Mouse (Mus musculus) C2C12 (cell line): ENCODE measurements around the gene Raet1e. TPM values are rescaled to one million over a fixed set of nuclear protein-coding genes. Genes with fewer than 3 reads are reported as not detected.
A peak's percentile ranks its signal among the peaks of the same experiment; 100 is the strongest.
"Not testable (repeated sequence)": the region's sequence is repeated elsewhere in the genome, so short reads cannot be mapped to it uniquely, and the experiment has no call there.

Experiments used
- H3K27me3 ChIP-seq: one replicate; pipeline ENCODE4 v1.6.1; 2011; ENCODE audit not compliant: control insufficient read depth, insufficient read depth, insufficient read length
- H3K36me3 ChIP-seq: one replicate; pipeline ENCODE4 v1.6.1; 2011; ENCODE audit not compliant: control insufficient read depth, insufficient read depth
- H3K4me3 ChIP-seq: one replicate; pipeline ENCODE4 v1.5.1; 2011; ENCODE audit warnings: mild to moderate bottlenecking, control low read depth; ENCODE audit not compliant: poor library complexity, insufficient read depth, severe bottlenecking
- H3K79me2 ChIP-seq: one replicate; pipeline ENCODE4 v1.6.1; 2011; ENCODE audit not compliant: control insufficient read depth, insufficient read depth
- H3K79me3 ChIP-seq: one replicate; pipeline ENCODE4 v1.6.1; 2011; ENCODE audit warnings: low read depth, control low read depth
- H3ac ChIP-seq: one replicate; pipeline ENCODE3; 2011; ENCODE audit warnings: low read depth; ENCODE audit not compliant: control insufficient read depth, insufficient read length
- CTCF ChIP-seq: IDR thresholded peaks from one replicate; pipeline ENCODE4 v1.5.1; 2011; ENCODE audit not compliant: control insufficient read depth, insufficient read depth, insufficient read length
- polyA plus RNA-seq: library from polyadenylated mRNA; unstranded; fragments of >200 nt; fragmentation: generic; extraction: Trizol; gene quantifications from one replicate; pipeline ENCODE4 v1.2.1, GENCODE M21; 2012; ENCODE audit warnings: missing spikeins

The Raet1e gene
- polyA plus RNA-seq, 1 experiment, result 15.0 TPM

- not testable (repeated sequence) for H3K79me3 ChIP-seq, H3K4me3 ChIP-seq, H3K79me2 ChIP-seq, H3ac ChIP-seq, H3K36me3 ChIP-seq, H3K27me3 ChIP-seq
Observed at GRCm38 (mm10) chr10:22364915-22365314, 206.5 kb downstream of the Raet1e start.

DNA sequence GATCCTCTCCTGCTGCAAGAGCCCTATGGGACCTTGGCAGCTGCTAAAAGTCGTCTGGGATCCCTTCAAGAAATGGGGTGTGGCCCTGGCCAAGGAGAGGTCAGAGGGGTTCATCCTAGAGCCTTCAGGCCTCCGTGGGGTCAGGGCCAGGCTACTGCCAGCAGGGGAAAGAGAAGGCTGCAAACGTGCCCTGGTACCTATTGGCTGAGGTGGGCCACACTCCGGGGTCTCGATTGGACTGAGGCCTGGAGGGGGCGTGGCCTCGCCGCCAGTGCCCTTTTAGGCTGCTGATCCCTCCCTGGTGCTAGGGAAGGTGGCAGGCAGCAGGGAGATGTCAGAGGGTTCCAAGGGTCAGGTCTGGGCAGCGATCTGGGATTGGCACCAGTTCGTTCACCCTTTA lies 222.9 kb downstream of the Raet1e start:
- not testable (repeated sequence) for H3K27me3 ChIP-seq, H3K79me2 ChIP-seq, H3K4me3 ChIP-seq, H3K79me3 ChIP-seq, H3K36me3 ChIP-seq, H3ac ChIP-seq

GRCm38 (mm10) chr10:22390146-22390545 lies 231.8 kb downstream of the Raet1e start:
- H3K4me3 ChIP-seq, H3K36me3 ChIP-seq, H3ac ChIP-seq, H3K27me3 ChIP-seq, H3K79me3 ChIP-seq, H3K79me2 ChIP-seq: not testable (repeated sequence)

DNA sequence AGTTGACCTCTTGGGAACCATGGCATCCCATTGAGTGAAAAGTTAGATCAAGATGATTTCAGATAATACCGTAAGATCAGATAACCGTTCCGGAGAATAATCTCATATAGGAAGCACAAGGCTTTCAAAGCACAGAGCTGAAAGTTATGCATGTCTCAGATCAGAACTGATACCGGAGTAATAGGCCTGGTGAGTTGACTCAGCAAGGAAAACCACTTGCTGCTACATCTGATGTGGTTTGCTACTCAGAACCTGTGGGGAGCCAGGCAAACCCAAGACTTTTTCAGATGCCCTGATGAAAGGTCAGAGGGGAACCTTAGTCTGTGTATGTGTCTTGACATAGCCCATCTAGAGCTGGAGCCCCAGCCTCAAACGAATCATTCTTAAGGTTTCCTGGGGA lies 233.2 kb downstream of the Raet1e start:
- not testable (repeated sequence) for H3K79me2 ChIP-seq, H3K79me3 ChIP-seq, H3K4me3 ChIP-seq, H3K36me3 ChIP-seq, H3ac ChIP-seq, H3K27me3 ChIP-seq

- not testable (repeated sequence) for H3K27me3 ChIP-seq, H3ac ChIP-seq, H3K79me2 ChIP-seq, H3K4me3 ChIP-seq, H3K79me3 ChIP-seq, H3K36me3 ChIP-seq
Observed at GRCm38 (mm10) chr10:22393028-22393824, 234.9 kb downstream of the Raet1e start.

DNA sequence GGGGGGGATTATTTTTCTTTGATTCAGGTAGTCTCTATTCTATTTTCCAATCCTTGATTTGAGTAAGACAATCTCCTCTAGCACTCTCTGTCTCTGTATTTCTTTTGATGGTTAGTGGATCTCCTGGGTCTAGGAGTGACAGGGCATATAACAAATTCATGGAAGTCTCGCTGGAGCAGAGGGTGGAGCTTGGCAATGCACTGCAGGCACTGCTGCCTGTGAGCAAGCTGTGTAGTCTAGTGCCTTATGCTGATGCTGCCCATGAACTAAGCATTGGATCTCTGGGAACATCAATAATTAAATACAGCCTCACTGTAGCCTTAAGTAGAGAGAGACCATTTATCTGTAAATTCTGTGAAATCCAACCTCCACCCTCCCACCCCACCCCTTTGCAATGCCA lies 238.3 kb downstream of the Raet1e start:
- not testable (repeated sequence) for H3K4me3 ChIP-seq, H3K79me2 ChIP-seq, H3K36me3 ChIP-seq, H3K79me3 ChIP-seq, H3K27me3 ChIP-seq, H3ac ChIP-seq

DNA sequence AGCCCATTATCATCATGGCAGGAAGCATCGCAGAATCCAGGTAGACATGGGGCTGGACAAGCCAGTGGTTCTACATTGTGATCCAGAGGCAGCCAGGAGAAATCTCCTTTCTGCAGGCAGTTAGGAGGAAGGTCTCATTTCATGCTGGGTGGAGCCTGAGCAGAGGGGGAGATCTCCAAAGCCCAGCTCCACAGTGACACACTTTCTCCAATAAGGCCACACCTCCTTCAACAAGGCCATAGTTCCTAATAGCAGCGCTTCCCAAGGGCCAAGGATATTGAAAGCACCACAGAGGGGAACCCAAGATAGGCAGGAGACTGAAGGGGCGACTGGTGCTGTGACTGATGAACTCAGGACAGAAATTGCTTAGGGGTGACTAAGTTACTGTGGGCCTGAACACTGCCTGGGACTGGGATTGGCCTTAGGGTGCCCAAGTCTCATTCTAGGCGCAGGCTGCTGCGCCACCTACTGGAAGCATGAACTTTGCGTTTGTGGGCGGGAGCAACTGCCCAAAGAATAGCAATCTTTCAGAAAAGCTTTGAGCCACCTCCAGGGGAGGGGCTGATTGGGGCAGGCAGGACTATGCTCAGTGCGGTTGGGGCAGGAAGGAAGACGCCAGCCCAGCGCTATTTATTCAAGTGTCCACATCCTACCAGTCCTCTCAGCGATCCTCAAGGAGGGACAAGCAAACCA lies 244.0 kb downstream of the Raet1e start:
- H3K4me3 ChIP-seq, H3K79me2 ChIP-seq, H3K79me3 ChIP-seq, H3K36me3 ChIP-seq, H3ac ChIP-seq, H3K27me3 ChIP-seq: not testable (repeated sequence)
- peak; percentile 56 for TF ChIP-seq CTCF

GRCm38 (mm10) chr10:22413702-22414494 lies 255.5 kb downstream of the Raet1e start:
- not testable (repeated sequence) for H3K79me2 ChIP-seq, H3K4me3 ChIP-seq, H3K79me3 ChIP-seq, H3K36me3 ChIP-seq, H3K27me3 ChIP-seq, H3ac ChIP-seq

Other genes with a start within 250 kb of the Raet1e start
- not detected for gene 4930444G20Rik, start 90.5 kb upstream of the Raet1e start, polyA plus RNA-seq
- gene E030030I06Rik, start 9.3 kb upstream of the Raet1e start, polyA plus RNA-seq, result 5.5 TPM
- 0.32 TPM for gene H60b, start within 50 bp of the Raet1e start, polyA plus RNA-seq
- 7.4 TPM for gene Raet1d, start 202.0 kb downstream of the Raet1e start, polyA plus RNA-seq